Mouse (Mus musculus): Measurements from ENCODE around the gene Asb14.

The Asb14 gene

GRCm38 (mm10) chr14:26960518-26960917 is 66.2 kb downstream of the Asb14 start:
- no peak for DNase-seq (ENCODE audit: low read depth)
